Mouse (Mus musculus) layer of hippocampus, postnatal 10 days (tissue): ENCODE data around the gene Mapk10. TPM values are rescaled to one million over a fixed set of nuclear protein-coding genes. Genes with fewer than 3 reads are reported as not detected.

Source experiments
- DNase-seq, 2 experiments: peaks; one replicate each; pipeline ENCODE4 v3.0.0; 2021; ENCODE audit warnings: low spot score in 2 of 2
- total RNA-seq, 2 experiments: library from RNA; stranded (reverse); gene quantifications; 2 replicates each; pipeline ENCODE4 v1.2.3; 2021

Mapk10 gene
- total RNA-seq, 2 experiments from 2014 or later: 298 to 310 TPM

DNA sequence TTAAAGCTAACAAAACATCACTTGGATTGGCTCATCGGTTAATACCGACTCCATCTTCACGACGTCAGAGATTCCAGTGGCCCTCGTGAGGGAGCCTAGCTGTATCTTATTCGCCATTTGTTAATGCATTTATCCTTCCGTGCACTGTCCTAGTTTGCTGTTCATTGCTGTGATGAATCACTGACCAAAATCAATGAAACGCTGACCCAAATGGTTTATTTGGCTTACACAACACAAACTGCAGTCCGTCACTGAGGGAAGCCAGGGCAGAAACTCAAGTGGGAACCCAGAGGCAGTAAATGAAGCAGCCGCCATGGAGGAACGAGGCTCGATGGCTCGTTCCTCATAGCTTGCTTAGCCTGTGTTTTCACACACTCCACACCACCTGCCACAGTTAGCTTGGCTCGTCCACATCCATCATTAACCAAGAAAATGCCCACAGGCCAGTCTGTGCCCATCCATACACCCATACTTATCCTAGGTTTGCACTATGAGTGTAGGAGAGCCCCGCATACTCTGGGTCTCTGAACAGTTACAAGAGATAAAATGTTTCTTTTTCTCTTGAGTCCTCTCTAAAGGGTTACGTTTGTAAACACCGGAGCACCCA lies 140.0 kb downstream of the Mapk10 start:
- no peak for DNase-seq

DNA sequence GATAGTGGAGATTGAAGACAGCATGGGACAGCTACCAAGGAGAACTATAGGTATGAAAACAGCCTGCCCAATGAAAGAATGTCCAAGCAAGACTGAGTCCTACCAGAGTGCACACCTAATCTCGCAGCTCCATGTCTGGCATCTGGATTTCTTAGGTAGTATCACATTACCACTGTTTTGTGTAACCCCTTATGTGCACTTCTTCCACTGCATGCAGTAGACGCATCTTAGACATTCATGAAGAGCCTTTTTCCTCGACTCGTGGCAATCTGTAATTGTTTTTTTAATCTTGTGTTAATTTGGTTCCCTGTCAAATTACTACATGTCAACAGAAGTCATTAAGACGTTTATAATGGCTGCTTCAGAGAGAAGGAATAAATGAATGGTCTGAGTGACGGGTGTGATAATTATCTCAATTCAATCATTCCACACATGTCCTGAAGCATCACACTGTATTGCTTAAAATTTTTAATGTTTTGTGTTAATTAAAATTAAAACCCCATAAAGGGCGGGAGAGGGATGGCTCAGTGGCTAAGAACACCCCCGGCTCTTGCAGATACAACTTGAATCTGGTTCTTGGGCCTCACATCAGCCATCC lies 160.7 kb downstream of the Mapk10 start:
- DNase-seq: no peak

DNA sequence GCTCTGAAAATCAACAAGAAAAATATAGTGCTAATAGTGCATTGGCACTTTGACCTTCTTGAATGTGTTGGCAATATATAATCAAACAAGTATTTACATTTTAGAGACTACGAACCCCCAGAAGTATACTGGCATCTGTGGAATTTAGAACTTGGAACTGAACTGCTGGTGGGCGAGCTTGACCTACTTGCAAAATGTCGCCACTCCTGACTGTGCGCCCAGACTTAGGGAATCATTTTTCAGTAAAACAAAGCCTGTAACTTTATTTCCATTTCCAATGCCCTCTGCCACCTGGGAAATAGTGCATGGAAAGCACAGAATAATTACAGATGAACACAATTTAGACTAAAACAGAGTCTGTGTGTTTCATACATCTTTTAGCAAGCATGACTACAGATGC lies 163.1 kb downstream of the Mapk10 start:
- DNase-seq: no peak

DNA sequence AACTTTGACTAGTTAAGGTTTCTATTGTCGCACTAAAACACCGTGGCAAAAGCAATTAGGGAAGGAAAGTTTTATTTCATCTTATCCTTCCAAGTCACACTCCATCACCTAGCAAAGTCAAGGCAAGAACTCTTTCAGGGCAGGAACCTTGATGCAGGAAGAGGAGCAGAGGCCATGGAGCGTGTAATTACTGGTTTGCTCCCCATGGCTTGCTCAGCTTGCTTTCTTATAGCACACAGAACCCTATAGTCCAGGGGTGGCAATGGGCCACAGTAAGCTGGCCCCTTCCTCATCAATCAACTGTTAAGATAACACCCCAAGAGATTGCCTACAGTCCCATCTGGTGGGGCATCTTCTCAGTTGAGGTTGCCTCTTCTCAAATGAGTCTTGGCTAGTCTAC lies 173.4 kb downstream of the Mapk10 start:
- no peak for DNase-seq

DNA sequence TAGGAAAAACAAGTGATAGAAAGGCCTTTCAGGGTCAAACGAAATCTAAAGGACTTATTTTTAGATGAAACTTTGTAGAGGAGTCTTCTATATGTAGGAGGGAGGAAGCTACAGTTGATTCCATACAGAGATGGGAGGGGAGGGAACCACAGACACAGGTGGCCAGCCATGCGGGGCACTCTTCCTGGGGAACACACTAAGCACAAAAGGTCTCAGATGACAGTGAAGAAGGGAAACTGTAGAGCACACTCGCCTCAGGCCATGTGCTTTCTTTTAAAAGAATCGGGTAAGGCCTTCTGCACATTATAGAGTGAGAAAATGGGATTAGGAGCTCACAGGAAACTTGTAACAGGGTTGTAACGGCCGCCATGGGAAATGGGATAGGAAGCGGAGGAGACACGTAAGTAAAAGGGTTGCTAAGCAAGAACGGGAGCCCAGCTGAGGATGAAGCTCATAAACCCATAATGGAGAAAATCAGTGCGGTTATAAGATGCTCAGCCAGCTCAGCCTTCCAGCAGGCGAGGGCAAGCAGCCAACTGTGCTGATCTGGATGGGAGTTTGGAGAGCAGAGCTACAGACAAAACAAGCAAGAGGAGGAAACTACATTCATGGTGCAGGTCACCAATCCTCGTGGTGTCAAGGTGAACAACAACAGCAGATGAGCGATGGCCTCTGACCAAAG lies 182.1 kb downstream of the Mapk10 start:
- DNase-seq: peak; percentile 59 to 76

DNA sequence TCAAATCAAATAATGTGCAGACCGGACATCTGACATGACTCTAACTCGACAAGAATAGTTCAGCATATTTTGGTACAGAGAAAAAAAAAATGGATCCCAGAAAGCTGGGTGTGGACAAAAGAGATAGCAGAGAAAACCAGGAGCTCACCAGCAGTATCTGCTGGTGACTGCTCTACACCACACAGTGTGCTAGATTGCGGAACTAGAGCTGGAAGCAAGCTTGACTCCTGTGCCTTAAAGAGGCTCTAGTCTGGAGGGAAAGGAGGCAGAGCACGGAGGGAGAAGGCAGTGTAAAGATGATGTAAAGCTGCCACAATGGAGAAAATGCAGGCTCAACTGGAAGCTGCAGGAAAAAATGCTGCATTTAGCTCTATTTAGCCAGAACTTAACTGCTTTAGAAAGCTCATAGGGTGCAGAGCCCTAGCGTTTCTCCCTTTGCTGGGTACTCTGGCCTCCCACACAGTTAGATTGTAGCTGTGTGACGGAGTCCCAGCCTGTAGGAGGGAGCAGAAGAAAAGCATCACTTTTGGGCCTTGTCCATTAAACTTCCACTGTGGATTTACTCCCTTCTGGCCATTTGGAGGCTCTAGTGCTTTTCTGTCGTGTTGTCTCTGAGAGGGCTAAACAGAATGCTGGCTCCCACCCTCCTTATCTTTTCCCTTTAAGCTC lies 188.5 kb downstream of the Mapk10 start:
- DNase-seq: peak in 1 of 2 experiments; percentile 18

DNA sequence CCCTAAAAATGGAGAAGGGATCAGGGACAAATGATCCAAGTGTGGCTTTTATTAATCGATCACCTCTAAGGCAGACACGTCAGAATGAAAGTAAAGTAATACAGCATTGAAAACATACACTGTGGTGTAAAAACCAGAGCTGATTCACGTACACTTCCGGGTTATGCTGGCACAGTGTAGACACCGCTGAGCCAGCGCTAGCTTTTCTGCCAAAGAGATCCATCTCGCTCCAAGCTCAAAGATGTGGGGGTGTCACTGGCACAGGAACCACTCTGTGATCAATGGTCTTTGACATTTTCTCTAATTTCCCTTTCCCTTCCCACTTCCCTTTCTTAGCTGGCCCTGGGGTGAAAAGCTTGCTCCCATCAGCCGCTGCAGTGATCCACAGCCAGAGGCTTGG lies 189.7 kb downstream of the Mapk10 start:
- DNase-seq: peak in 1 of 2 experiments; percentile 39

DNA sequence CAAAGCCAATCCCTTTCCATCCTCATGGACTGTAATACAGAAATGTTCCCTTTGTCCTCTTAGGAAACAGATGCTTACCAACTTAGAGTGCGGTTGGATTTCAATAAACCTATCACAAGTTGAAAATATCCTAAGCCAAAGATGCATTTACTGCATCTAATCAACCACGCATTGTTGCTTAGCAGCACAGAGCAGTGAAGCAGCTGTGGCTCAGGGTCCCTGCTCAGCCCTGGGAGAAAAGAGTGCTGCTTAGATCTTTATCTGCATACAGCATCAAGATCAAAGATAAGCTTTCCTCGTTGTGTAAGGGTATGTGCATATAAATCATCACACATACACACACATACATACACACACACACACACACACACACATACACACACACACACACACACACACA lies 190.2 kb downstream of the Mapk10 start:
- no peak for DNase-seq

DNA sequence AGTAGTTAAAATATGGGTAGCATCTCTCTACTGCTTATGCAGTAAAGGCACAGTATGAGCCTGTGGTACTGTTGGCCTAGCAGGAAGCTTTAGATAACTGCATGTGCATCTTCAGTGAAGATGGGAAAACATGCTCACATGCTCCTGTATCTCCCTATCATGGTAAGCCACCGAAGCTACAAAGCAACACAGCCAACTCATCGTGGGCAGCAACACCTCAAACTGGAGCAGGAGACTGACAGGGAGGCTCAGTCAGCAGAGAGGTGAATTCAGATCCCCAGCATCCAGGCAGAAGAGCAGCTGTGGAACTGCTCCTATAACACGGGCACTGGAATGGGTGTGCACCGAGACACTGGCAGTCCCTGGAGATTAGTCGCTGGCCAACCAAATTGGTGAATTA lies 191.0 kb downstream of the Mapk10 start:
- no peak for DNase-seq

DNA sequence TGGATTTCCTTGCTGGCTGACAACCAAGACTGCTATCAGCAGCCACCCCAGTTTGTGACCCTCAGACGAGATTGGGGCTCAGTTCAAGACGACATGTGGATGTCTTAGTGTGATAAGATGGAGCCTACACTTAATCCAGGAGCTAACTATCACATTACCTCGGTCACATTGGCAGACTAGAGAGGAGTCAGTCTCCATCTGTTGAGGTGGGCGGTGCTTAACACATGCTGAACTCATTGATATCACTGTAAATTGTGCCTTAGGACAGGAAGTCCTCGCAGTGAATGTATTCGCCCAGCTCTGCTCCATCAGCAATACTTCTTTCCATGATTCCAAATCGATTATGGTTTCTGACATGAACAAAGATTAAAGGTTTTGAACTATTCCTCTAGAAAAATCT lies 193.5 kb downstream of the Mapk10 start:
- DNase-seq: no peak

DNA sequence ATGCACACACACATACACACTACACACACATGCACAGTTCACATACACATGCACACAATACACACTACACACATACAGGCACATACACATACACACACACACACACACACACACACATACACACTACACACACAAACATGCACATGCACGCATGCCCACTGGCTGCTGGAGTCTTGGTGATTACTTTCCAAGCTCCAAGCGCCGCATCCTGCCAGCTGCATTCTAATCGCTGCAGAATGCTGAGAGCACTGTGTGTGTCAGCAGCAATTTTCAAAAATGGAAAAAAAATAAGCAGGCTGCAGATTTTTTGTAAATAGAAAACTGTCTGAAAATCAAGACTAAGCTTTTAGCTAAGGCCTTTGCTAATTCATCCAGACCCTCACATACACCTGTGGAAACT lies 196.8 kb downstream of the Mapk10 start:
- no peak for DNase-seq

DNA sequence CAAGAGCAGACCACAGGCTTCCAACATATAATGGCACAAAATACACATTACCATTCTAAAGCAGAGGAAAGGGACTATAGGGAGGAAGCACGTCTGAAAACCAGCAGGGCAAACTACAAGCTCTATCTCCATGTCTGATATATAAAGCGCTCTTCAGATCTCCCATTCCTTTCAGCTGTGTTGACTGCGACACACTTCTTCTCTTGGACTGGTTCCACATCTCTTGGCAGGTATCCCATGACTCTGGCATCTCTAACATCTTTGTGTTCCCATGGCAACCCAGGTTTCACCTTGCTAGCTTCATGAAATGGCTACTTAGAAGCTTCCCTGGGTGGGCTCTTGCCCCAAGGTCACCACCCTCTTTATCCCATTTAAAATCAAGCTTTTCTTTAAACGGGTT lies 202.2 kb downstream of the Mapk10 start:
- DNase-seq: peak in 1 of 2 experiments; percentile 49

DNA sequence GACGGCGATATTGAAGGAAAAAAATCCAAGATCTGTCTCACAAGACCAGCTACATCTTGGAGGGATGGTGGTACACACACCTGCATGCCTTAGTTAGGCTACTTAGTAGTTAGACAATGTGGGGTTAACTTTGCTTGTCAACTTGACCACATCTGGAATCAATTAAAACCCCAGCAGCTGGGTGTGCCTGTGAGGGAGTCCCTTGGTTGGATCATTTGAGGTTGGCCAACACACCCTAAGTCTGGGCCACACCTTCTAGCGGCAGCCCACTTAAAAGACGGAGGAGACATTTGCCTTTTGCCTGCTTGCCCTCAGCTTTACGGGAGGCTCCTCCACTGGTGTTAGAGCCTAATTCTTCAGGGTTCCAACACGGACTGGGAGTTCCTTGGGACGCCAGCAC lies 209.0 kb downstream of the Mapk10 start:
- no peak for DNase-seq

DNA sequence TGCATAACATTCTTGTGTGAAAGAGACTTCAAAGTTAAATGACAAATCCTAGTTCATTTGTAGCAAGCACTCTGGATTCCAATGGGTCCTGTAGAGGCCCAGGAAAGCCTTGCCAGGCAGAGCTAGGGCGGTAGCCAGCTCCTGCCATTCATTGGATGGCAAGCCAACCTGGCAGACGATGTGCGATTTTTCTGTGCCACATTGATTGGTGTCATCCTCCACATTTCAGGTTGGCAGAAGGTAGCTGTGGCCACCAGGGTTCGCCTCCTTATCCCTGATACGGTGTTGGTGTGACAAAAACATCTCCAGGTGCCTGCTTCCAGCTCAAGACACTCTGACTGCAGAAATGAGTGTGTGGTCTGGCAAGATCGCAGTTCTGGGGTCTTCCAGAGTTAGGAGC lies 210.6 kb downstream of the Mapk10 start:
- DNase-seq: peak in 1 of 2 experiments; percentile 48

DNA sequence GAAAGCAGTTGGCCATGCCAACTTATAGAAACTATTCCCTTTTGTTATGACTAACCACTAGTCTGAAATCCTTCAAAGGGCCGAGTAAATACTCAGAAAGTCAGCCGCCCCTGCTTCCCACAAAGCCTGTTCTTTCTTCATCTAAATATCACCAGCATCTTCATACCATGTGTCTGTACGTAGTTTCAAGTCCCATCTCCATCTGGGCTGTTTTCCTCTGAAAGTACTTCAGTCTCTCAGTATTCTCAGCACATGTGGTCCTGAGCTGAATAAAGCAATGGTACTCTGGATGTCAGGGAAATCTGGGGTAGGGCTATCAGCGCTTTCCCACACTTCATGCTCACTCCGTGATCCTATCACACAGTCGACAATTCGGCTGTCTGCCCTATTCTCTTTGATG lies 212.6 kb downstream of the Mapk10 start:
- no peak for DNase-seq

DNA sequence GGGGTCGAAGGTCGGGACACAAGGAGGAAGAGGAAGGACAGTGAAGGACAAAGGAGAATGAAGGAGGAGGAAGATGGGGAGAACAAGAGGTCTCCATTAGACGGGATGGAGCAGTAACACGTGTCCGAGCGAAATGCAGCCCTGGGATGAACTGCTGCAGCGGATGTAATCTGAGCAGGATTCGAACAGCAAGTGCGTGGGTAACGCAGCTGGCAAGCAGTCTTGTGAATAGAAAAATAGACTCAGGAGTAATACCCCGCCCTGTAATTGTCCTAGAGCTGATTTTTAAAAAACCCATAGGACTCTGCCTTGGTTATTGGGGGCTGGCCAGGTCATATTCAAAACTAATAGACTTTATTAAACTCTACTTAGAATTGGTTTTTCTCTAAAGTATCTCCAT lies 213.2 kb downstream of the Mapk10 start:
- DNase-seq: no peak

DNA sequence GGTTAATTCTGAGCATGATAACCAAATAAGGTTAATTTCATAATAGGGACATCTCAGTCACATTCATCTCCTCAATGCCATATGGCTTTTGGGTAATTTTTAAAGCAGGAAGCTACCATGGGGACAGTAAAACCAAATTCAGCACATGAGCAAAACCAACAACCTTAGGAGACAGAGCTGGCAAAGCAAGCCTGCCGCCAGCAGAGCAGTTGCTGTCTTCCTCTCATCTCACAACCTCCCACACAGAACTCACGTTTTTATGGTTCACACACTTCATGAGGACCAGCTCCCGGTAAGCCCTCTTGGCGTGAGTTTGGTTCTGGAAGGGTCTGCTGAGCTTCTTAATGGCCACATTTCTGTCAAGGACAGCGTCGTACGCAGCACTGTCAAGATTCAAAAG lies 214.8 kb downstream of the Mapk10 start:
- DNase-seq: no peak

DNA sequence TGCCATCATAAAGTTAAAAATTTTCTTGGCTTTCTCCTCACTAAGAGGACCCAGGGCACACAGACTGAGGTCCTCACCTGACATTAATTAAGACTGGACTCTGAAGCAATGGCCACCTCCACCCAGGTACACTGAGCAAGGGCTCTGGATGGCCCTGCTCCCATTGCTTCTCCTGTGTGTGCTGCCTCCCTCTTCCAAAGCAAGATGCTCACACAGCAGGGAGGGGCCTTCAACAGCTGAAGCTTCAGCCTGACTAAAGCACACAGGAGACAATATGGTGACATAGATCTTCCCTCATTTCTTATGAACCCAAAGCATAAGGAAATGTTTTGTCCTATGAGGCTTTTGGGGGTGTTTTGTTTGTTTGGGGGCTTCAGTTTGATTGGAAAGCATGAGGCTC lies 215.2 kb downstream of the Mapk10 start:
- DNase-seq: no peak

DNA sequence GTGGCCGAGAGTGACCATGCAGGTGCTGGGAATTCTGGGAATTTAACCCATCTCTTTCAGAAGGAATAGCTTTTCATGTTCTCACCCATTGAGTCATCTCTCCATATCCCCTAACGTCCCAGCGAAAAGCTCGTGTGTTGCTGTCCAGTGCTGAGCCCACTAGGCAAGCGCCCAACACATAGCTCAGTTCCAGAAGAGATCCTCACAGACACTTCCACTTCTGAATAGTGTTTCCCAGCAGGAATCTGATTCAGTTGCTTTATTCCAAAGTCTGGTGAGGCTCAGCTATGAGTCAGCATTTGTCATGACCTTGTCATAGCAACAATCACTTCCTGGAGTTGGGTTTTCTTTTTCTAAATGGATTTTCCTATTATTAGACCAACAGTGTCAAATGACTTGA lies 217.2 kb downstream of the Mapk10 start:
- DNase-seq: no peak

DNA sequence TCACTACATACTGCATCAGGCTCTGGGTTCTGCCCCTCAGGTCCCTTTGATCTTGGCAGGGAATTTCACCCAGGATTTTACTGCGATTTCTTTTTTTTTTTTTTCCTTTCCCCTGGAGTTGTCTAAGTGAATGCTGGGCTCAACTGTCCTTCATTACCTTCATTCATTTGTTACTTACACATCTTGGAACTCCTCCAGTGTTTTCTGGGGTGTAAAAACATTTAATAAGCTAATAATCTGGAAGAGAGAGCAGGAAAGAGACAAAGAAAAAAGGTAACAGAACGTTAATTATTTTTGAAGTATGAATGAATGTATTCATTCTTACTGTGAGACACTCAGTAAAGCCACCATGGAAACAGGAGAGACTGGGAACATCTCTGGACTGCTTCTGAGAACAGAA lies 219.4 kb downstream of the Mapk10 start:
- DNase-seq: no peak

DNA sequence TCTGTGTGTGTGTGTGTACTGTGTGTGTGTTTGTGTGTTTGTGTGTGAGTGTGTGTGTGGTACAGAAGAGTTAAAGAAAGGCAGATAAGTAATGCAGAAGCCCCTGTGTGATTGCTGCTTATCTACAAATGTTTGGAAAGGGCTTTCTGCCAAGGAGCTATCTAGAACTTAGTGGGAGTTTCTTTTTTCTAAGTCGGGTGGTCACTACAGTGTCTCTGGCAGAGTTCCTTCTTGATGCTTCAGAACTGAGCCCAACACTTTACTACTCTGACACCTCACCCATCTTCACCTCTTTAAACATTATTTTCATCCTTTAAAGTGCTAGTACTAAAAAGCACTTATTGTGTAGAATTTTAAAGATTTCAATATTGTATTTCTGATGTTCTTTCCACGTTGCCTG lies 232.8 kb downstream of the Mapk10 start:
- DNase-seq: no peak

DNA sequence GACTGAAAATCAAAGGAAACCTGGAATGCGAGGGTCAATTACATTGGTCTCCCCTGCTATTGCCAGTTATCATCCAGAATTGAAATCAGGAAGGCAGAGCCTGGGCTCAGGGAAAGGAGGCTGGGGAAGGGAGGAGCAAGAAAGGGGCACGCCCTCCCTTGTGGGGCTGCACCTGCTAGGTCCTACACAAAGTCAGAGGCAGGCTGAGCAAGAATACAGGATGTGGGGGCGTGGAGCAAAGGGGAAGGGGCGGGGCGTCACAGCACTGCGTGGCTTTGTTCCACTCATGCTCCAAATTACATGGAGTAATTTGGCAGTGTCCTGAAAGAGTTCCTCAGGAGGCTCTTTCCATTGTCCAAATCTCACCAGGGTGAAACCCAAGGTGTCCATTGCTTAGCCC lies 234.0 kb downstream of the Mapk10 start:
- no peak for DNase-seq
